8 mouse cellular contexts compared by ENCODE assay signal in the genomic region with DNA sequence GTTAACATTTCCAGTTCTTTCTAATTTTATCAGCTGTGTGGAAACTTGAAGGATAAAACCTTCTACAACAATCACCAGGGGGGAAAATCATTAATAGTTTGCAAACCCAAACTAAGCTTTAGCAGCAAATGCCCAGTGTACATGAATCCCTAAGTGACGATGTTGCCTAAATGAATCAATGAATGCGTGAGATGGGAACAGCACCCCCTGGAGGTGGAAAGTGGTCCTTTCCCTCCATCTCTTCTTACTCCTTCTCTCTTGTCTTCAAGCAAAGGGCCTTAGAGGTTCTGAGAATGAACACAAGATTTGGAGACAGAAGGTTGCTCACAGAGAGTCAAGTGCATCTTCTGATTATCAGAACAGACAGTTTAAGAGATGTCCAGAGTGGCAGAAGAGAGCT.
DNase-seq lines count a peak whose midpoint lies in the region; ATAC-seq and TF ChIP-seq lines count a peak whose summit lies in the region.

No protein-coding gene starts in this region.

- no peak overlapping the region for H3K4me3 ChIP-seq in intestine, postnatal 0 days (ENCODE audit: low read depth, low read length)
- no peak overlapping the region for H3K4me3 ChIP-seq in intestine, embryonic 16.5 days (ENCODE audit: low read length)

- H3K9me3 ChIP-seq in intestine, postnatal 0 days (ENCODE audit: control insufficient read depth), result 0 out of 2 replicates have a peak, but pooled peaks cover 3% of the 10 kb centered on the region
- peaks cover 9% of the 10 kb centered on the region; the same call in 1 of the 2 replicates for H3K9me3 ChIP-seq in intestine, embryonic 16.5 days (ENCODE audit: control insufficient read depth, low read length)

- ATAC-seq in intestine, postnatal 0 days, result no peak
- ATAC-seq in intestine, embryonic 16.5 days, result no peak

- peak; percentile 67 for TF ChIP-seq CTCF in intestine, postnatal 0 days (IDR thresholded peaks at IDR 0.05; ENCODE audit: low read depth)

- H3K27me3 ChIP-seq in intestine, postnatal 0 days (replicated peaks; ENCODE audit: control insufficient read depth, insufficient read depth, low read length), result no peaks in the 10 kb centered on the region
- H3K27me3 ChIP-seq in intestine, embryonic 16.5 days (replicated peaks; ENCODE audit: control insufficient read depth, insufficient read depth, low read length), result no peaks in the 10 kb centered on the region

- H3K27ac ChIP-seq in intestine, postnatal 0 days (ENCODE audit: low read depth, low read length), result no peak overlapping the region
- H3K27ac ChIP-seq in intestine, embryonic 16.5 days (ENCODE audit: low read length), result no peak overlapping the region

- no peaks in the 10 kb centered on the region for H3K4me1 ChIP-seq in intestine, postnatal 0 days (replicated peaks; ENCODE audit: control insufficient read depth, insufficient read depth, low read length)
- H3K4me1 ChIP-seq in intestine, embryonic 16.5 days (ENCODE audit: control insufficient read depth, insufficient read depth, low read length), result no peaks in the 10 kb centered on the region

- no peak overlapping the region for H3K4me2 ChIP-seq in intestine, postnatal 0 days (replicated peaks; ENCODE audit: low read depth)
- H3K4me2 ChIP-seq in intestine, embryonic 16.5 days (ENCODE audit: low read depth, low read length), result no peak overlapping the region

- 89% methylated on average over 2 of the region's 2 CpGs for WGBS in intestine, postnatal 0 days
- 76% methylated on average over 2 of the region's 2 CpGs for WGBS in intestine, embryonic 16.5 days

- no peaks in the 10 kb centered on the region for H3K36me3 ChIP-seq in intestine, postnatal 0 days (ENCODE audit: control insufficient read depth, insufficient read depth)
- no peaks in the 10 kb centered on the region for H3K36me3 ChIP-seq in intestine, embryonic 16.5 days (ENCODE audit: control insufficient read depth, insufficient read depth, low read length)

- DNase-seq in Muller cell, postnatal 12 days (ENCODE audit: inconsistent ontology term), result peak; percentile 8
- peak; percentile 30 for DNase-seq in cerebellum, adult 8-10 months
- peak; percentile 48 for DNase-seq in heart, postnatal 4 days
- DNase-seq in lung, postnatal 36 days, result peak; percentile 40
- DNase-seq in MN1 (ENCODE audit: low spot score), result no peak
- no peak for DNase-seq in thymus, postnatal 10 days (ENCODE audit: low spot score in 2 of 2)

- H3K9ac ChIP-seq in intestine, postnatal 0 days (ENCODE audit: low read depth, low read length), result no peak overlapping the region
- H3K9ac ChIP-seq in intestine, embryonic 16.5 days (ENCODE audit: low read depth, low read length), result no peak overlapping the region

Comparison
In these comparisons a context has a peak if more than half of its experiments do, and no peak if none do; other contexts are left out.
1. DNase-seq: peak in Muller cell, postnatal 12 days (single experiment), cerebellum, adult 8-10 months (single experiment), heart, postnatal 4 days (single experiment) and lung, postnatal 36 days (single experiment); none in MN1 (single experiment) and thymus, postnatal 10 days (0 of 2).